Mouse (Mus musculus): ENCODE measurements around the gene Vipr2. TPM values are rescaled to one million over a fixed set of nuclear protein-coding genes. Genes with fewer than 3 reads are reported as not detected.

The Vipr2 gene
- total RNA-seq, 2 experiments from 2014 or later, result 2.1 to 3.0 TPM

DNA sequence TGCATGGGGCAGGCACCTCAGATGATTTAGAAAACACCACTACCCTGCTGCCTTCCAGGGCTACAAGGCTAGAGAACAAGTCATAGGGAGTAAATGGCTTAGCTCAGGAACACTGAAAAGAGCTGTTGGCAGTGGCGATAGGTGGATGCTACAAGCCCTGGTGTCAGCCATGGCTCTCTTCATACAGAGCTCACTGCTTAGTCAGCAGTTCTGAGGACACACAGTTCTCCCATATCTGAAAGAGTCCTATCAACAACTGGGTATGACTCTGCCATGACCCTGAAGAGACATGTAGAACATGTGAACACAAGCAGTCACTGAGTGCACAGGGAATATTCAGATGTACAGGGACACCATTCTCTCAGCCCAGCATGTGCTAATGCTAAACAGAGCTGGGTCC lies 68.2 kb downstream of the Vipr2 start:
- intact Hi-C loops (cut with DNase I), result no loop called here
- DNase-seq, result peak in 1 of 2 experiments; percentile 21

DNA sequence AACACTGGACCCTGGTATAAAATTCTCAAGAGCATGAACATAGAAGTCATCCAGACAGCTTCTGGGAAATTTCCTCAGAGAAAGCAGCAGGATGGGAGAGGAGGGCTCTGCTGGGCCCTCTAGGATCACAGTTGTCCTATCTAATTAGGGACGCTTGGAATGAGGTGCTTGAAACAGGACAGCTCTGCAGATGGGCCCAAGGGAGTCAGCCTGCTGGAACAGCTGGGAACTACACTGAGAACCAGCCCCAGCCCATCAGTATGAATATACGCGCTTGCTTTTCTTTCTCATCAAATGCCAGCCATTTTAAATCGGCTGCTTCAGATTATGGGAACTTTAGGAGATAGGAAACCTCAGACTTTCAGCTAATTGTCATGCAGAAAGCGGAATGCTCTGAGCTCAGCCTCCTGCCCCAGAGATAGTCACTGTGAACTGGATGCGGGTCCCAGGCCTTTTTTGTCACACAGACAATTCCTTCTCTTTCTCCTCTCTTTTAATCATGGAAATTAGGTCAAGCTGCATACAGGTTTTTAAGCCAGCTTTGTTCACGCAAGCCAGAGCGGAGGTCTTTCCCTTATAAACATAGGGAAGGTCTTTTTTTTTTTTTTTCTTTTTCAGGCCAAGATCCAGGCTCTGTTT lies 69.6 kb downstream of the Vipr2 start:
- DNase-seq, result peak; percentile 12 to 20
- intact Hi-C loops (cut with DNase I), result no loop called here

DNA sequence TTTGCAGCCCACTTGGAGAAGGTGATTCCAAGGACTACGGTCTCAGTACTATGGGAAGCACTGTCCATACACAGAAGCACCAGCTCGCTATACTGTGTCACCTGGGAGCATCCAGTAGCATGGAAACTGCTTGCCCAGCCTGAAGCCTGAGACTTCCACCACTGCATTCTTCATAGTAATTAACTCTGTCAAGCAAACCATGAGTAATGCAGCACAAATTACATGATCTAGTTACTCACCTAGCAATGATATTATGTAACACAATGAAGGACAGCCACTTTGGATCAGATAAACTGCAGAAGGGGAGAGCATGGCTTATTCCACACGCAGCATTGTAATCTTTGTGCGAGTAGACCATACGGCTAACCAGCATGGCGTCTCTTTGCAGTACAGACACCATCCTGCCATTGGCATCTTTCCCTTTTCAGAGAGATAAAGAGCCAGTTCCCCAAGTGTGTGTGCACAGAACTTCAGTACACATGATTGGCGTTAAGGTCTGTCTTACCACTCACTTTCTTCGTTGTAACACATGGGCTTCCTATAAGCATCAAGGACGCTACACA lies 75.4 kb downstream of the Vipr2 start:
- DNase-seq, result no peak
- intact Hi-C loops (cut with DNase I), result no loop called here

DNA sequence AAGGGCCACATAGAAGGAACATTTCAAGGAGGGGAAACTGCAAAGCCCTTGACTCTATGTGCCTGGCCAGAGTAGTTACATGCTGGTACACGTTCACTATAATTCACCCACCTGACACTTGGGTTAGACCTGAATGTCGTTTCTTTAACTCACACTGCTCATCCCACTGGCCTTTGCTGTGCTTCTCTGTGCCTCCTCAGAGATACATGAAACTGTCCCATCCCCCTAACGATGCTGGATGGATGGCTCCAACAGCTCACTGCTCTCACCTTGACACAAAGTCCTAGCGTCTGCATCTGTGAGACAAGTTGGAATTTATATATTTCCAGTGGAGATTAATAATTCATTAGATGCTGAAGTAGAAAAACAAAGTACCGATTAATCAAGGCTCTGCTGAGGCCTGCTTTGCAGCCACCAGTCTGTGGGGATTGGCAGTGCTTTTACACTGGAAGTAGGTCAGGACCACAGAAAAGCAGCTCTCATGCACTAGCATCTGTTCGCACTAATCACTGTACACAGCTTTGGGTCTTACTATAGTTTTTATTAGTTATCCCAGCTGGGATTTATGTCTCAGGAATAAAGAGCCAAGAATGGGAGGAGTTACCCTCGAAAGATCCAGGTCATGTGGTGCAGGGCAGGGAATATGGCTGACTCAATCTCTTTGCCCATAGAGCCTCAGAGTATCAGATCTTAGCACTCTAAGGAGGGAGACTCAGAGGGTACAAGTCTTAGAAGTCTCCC lies 79.4 kb downstream of the Vipr2 start:
- intact Hi-C loops (cut with DNase I), result no loop called here

DNA sequence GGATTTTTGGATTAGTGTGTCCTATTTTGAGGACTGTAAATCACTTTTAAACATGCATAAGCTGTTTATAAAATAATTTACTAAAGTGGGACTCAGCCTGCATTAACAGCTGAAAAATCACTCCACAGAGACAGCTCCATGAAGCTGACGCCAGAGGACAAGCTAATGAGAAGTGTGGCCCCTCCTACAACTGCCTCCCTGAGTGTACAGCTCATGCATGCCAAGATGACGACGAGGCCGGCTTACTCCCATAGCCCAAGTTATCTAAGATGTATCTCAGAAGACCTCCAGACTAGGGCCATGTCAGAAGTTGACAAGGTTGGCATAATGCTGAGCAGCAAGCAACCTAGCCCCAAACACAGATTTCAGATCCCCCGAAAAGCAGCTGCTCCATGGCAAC lies 81.7 kb downstream of the Vipr2 start:
- intact Hi-C loops (cut with DNase I), result no loop called here
- no peak for DNase-seq

More for the DNA sequence above, 79.4 kb downstream of the Vipr2 start:
- DNase-seq, result no peak

DNA sequence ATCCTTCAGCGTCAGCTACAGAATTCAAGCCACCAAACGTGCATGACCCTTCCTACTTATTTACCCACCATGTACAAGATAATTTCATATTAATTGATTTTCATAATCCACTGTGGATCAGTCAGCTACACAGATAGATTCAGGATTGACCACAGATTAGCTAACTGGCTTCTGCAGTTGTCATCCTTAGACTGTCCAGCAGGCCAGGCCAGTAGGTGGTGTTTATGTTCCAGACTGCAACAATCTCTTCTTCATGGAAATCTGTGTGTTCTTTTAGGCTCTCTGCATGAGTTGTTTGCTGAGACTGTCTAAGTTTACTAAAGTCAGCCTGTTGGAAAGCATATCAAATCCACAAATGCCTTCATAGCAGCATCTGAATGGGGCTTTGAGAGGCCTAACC lies 82.2 kb downstream of the Vipr2 start:
- no peak for DNase-seq
- intact Hi-C loops (cut with DNase I), result no loop called here

DNA sequence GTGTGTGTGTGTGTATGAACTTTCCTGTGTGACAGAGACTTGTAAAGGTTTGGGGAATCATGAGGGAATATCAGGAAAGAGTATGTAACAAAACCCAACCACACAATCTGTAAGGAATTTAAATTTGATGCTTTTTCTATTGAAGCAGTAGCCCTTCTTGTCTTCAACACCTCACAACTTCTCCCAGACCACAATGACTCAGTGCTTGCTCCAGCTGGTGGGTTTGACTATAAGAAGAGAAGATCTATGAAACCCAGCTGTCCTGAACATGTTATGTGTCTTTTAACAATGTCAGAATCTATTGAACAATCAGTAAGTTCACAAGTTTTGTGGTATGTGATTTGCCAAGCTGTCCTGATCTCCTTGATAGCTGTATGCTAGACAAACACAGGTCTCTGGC lies 87.8 kb downstream of the Vipr2 start:
- no peak for DNase-seq
- intact Hi-C loops (cut with DNase I), result no loop called here

DNA sequence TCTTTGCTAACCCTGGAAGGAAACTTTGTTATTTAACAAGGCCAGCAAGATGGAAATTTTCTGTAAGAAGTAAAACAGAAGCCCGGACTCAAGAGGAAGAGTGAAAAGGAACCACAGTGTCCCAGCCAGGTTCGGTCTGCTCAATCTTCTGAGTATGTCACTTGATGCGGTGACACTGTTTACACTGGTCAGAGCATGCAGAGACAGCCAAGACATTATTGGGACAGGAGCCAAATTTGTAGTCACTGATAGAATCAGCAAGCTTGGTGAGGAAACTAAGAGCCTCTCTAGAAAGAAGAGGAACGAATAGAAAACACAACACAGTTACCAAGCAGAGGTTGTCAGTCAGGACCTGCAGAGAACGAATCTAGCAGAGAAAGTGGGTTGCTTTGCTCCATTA lies 92.1 kb downstream of the Vipr2 start:
- peak; percentile 15 to 16 for DNase-seq
- intact Hi-C loops (cut with DNase I), result no loop called here

DNA sequence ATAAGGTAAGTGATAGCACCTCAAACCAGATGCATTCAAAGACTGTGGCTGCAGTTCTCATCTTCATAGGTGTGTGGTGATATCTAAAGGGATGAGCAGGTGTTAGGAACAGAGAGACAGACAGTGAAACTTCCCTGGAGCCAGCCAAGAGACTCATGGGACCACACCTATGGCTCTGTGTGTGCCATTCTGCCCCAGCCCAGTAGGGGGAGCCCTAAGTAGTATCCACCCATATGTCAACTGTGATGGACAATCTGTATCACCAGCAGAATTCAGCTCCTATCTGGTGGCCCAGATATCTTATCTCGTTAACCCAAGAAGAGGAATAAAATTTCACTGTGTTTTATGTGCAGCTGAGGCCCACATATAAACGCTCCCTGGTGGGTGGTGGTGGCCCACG lies 99.4 kb downstream of the Vipr2 start:
- DNase-seq, result no peak
- intact Hi-C loops (cut with DNase I), result no loop called here

DNA sequence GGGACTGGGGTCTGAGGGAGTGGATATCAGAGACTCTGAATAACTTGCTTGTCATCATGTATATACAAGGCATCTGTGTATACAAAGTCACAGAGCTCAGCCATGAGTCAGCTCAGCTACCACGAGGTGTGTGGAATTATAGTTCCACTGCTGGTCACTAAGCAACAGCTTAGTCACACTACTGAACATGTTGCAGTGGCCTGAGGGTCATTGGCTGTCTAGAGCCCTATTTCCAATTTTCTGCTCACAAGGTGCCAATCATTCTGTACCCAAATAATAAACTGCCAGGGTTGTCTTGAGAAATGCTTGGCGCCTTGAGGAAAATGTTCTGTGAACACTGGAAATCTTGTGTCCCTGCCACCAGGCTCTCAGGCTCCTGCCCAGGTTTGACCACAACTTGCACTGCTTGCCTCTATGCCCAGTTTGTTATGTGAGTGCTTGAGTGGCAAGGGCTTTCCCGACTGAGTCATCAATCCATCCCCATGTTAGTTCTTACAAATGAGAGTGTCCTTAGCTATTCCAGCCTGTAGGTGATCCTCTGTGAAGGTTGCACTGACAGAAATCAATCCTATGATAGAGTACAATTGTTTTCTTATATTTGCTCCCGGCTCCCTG lies 104.0 kb downstream of the Vipr2 start:
- no peak for DNase-seq
- intact Hi-C loops (cut with DNase I), result no loop called here

DNA sequence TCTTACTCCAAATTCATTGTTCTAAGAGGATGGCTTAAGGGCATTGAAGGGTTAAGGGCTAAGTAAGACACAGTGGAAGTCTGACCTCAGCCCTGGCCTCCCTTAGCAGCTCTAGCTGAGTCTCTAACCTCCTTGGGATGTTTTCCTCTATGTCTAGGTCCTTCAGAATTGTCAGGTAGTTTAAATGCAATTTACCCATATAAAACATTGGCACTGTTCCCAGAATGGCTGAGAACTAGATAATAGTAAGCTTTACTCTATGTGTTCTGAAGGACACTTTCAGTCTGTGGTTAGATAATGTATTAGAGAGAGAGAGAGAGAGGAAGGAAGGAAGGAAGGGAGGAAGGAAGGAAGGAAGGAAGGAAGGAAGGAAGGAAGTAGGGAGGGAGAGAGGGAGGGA lies 104.8 kb downstream of the Vipr2 start:
- DNase-seq, result no peak
- intact Hi-C loops (cut with DNase I), result no loop called here

DNA sequence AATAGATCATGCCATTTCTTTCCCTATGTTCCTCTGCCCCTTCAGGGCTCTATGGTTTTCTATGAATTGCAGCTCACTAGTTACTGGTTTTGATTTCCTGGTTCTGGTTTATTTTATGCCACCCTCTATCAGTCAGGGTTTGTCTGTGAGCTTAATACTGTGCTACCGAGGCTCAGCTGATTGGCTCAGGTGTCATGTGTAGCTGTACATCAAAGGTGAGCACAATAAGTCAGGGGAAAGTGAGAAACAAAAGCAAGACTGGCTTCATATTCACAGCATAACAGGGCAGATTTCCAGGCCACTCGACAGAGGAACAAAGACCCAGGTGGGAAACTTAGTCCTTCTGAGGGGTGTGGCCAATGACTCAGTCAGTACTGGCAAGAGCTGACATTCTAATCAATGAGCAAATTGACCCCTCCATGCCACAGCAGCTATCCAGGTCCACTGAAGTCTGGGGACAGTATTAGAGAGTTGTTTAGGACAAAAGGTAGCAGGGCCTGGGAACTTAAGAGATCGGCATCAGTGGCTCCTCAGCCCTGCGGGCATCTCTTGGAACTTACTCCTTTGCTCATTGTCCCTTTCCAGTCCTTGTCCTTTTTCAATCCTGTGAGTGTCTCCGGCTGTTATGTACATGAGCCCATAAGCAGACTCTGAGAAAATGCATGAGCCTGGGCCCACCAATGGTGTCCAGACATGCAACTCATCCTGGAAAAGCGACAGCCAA lies 105.8 kb downstream of the Vipr2 start:
- no peak for DNase-seq
- intact Hi-C loops (cut with DNase I), result no loop called here

DNA sequence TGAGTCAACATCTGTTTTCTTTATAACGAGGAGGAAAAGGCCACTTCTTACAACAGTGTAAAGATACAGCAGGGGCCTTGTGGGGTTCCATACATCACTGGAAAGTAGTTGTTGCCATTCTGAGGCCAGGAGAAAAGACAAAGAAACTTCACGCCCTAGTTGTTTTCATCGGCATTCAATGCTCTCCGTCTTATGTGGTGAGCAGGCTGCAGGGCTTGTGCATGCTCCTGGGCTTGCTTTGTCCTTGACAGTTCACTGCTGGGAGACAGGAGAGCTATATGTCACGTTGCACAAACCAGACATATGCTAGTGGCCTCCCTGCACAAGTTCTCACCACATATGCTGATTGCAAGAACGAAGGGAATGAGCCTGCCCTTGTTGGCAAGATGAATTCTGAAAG lies 116.4 kb downstream of the Vipr2 start:
- no peak for DNase-seq
- intact Hi-C loops (cut with DNase I), result no loop called here

DNA sequence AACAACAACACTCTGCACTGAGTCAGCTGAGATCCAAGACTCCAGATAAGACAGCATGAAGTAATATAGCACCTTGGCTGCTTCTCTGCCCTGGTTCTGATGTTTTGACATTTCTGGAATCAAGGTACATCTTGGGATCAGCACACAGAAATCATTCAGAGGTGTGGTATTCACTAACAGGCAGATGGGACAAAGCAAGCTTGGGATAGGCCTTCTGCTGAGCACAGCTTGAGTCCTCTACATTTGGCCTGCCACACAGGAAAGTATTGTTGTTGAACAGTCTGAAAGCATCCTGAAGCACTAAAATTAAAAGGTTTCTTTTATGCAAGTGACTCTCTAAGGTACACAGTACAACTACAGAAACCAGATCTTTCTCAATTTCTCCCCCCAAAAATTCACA lies 117.1 kb downstream of the Vipr2 start:
- intact Hi-C loops (cut with DNase I), result no loop called here

More for the DNA sequence above, 117.1 kb downstream of the Vipr2 start:
- no peak for DNase-seq

Small RNA genes within 50 kb of the gene (microRNA-seq; reads per million reads assigned to microRNA genes)
- 0 reads per million in 2 experiments for gene Gm44372

Other genes with a start within 250 kb of the Vipr2 start
- 10 to 100 TPM; 33.1 to 33.3 TPM for gene Zfp386, start 30.0 kb upstream of the Vipr2 start, total RNA-seq (2021)
- 1 to 10 TPM; 2.6 to 3.3 TPM for gene Wdr60, start 185.3 kb downstream of the Vipr2 start, total RNA-seq (2021)
- gene Gm11027, start 197.7 kb downstream of the Vipr2 start, total RNA-seq (2021), result not detected
- gene Esyt2, start 203.5 kb downstream of the Vipr2 start, total RNA-seq (2021), result 10 to 100 TPM; 38.7 to 42.9 TPM

Data from heart, postnatal 10 days (tissue).